Comparison of ENCODE assay signal across 1 mouse cellular context in genomic region chr6:140623226-140624095, GRCm38 (mm10).
TF ChIP-seq lines count a peak whose summit lies in the region.

No protein-coding gene starts in this region.

TF ChIP-seq in CH12.LX, 34 proteins besides CTCF, POLR2A, EP300 and RAD21 (continued from another document):
- TF ChIP-seq ETS1 (conservative IDR thresholded peaks at IDR 0.05; ENCODE audit: low read depth, low read length), result peak; percentile 48; the same call in 1 of the 2 replicates
- no peak; the same call in 1 of the 2 replicates for TF ChIP-seq ZMIZ1 (IDR thresholded peaks at IDR 0.05; ENCODE audit: low read depth, low read length)
- no peak for TF ChIP-seq GABPA (IDR thresholded peaks at IDR 0.05; ENCODE audit: insufficient replicate concordance, low read depth, low read length)
- TF ChIP-seq E2F4 (IDR thresholded peaks at IDR 0.05; ENCODE audit: insufficient replicate concordance, low read depth, low read length), result 0 out of 2 replicates have a peak, but pooled peaks have one; percentile 37
- peak; percentile 71; the same call in 1 of the 2 replicates for TF ChIP-seq MAX (IDR thresholded peaks at IDR 0.05; ENCODE audit: low read length)
- no peak for TF ChIP-seq MYC (IDR thresholded peaks at IDR 0.05; ENCODE audit: low read depth, low read length)
